Mouse (Mus musculus): ENCODE measurements at regions not wholly inside any gene's neighbourhood (a gene's known extent, or its start where the extent isn't known, plus 50 kb on each side); places are given as distances from the start of the nearest gene placed in this dataset.
A peak's percentile ranks its signal among the peaks of the same experiment; 100 is the strongest.

DNA sequence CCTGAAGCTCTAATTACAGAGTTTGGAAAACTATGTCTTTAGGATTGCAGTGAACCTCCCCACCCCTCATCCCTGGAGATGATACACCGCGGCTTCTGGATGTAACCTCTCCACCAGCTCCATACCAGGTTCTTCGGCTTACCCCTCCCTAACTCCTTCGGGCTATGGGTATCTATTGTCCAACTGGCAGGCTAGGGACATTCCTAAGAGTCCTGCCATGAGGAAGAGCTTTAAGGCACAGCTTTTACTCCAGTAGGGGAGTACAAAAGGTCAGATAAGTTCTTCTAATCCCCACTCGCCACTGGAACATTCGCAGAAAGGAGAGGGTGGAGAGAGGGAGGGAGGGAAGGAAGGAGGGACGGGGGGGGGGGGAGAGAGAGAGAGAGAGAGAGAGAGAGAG lies 188.5 kb upstream of the Bcl6 start:
- no peak for DNase-seq

DNA sequence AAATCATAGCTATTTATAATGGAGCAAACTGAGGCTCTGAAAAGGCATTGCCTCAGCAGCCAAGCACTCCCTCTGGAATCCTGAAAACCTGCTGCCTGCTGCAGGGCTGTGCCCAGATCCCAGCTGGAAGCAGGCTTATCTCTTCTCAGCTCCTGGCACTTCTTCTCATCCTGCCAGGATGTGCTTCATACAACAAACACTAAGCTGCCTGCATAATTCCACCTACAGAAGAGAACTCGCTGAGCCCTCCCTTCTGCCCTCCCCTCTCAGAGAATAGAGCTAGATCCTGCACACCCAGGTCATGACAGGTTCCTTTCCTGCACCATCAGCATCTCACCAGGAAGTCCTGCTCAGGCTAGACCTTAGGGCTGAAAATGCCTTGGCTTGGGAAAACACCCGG lies 187.4 kb upstream of the Bcl6 start:
- DNase-seq, result peak; percentile 74

DNA sequence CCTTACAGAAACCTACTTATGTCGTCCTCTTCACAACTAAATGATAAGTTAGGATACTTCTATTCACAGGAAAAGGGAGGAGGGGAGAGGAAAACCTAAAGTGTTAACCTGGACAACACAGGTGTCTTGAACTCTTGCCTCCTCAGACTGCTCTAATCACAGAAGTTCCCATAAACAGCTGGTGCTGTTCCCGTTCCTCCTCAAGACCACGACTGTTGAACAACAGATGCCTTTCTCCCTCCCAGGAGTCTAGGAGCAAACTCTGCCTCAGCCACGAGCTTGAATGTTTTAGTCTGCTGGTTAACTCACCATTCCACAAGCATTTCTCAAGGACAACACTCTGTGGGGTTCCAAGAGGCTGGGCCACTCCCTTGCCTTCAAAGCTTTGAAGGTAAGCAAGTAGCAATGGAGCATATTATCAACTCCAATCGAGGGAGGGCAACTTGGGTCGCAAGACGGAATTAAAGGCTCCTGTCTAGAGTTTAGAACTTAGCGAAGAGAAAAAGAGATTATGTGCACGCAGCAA lies 186.6 kb upstream of the Bcl6 start:
- DNase-seq, result no peak

DNA sequence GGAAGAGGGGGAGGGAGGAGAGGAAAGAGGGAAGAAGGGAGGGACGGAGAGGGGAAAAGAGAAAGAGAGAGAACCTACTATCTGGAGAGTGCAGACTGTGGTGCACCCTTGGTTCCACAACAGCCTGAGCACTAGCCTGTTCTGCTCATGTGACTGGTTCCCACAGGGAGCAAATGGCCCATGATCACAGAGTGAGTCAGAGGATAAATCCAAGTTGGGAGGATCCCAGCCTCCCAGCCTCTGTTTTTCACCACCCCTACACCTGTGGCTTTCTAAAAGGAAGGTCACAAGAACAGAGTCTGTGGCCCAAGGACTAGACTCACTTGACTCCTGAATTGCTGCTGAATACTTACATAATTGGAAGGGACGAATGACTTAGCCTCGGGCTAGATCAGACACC lies 185.9 kb upstream of the Bcl6 start:
- DNase-seq, result no peak

DNA sequence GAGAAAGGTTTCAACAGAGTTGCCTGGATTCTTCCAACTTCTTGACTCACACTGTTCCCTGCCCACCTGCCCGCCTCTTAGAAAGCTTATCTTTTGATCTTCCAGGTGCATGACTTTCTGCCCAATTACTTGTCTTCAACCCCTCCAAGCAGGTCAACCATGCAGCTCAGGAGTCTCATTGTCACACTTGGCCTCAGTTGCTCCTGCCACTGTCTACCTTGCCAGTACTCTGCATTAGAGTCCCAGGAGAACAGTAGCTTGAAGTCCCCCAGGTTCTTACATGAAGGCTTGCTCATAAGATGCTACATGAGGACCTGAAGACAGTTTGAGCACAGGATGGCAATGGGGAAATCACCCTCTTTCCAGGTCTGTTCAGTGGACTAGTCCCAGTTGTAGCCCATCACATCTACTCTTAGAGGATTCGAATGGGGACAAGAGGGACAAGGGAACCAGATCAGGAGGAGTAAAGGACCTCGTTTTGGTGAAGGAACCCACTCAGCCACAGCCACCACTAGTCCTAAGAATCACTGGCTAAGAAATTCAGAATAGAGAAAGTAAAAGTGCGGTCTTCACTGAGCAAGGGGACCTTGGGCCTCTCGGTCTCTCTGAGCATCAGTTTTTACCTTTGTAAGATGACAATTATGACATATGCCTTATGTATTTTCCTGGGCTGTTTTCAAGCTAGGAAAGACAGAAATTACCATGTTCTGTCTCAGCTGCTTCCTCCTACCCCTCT lies 185.3 kb upstream of the Bcl6 start:
- no peak for DNase-seq

DNA sequence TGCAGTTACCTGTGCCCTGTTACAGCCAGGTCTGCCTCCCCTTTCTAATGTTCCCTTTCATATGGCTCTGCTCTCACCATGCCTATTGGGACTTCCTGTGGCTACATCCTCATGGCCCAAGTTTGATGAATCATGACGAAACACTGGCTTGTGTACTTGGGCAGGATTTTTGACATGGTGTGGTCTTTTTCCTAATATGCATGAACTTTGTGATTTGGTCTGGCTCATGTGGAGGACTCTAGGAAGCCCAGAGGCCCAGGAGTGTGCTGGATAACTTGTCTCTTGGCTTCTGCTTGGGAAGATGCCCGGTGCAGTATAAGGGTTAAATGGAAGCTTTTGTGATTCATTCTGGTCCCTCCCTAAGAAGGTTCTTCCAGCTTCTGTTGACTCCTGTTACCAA lies 184.0 kb upstream of the Bcl6 start:
- no peak for DNase-seq

DNA sequence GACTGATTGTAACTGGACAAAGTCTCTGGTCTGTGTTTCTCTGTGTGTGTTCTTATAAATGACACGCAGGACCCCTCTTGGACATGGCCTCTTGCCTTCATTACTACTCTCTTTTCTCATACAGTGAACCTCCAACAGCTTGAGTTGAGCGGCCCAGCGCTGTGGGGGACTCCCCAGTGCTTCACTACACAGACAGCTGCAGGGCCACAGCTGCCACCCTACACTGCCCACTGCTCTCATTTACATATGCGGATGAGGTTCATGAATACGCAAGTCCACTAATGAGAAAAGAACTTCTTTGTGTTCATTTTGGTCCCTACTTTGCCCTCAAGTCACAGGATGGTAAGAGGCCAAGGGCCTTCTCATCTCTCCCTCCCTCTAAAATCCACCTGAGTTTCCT lies 183.4 kb upstream of the Bcl6 start:
- no peak for DNase-seq

DNA sequence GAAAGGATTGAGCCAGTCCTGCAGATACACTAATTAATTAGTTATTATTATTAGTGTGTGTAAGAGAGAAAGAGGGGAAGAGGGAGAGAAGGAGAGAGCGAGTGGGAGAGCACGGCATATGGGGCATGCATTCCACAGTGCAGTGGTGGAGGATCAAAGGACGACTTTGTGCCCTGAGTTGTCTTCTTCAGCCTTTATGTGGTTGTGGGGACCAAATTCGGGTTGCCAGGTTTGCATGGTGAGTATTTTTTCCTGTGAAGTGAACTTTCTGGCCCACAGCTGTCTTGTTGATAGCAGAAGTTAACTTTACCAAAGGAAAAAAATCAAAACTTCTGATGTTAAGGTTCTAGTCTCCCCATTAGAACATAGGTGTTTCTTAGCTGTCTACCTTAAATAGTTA lies 182.5 kb upstream of the Bcl6 start:
- DNase-seq, result no peak

DNA sequence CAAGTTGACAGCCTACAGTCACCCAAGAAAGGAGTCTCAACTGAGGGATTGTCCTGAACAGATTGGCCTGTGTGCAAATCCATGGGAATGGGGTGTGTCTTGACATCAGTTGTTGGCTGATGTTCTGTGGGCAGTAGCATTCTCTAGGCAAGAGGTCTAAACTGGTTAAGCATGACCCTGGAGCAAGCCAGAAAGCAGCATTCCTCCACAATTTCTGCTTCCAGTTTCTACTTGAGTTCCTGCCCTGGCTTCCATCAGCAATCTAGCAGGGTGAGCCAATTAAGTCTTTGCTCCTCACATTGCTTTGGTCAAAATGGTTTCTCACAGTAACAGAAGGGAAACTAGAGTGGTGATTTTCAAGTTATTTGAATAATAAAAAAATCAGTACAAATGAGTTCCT lies 177.8 kb upstream of the Bcl6 start:
- no peak for DNase-seq

DNA sequence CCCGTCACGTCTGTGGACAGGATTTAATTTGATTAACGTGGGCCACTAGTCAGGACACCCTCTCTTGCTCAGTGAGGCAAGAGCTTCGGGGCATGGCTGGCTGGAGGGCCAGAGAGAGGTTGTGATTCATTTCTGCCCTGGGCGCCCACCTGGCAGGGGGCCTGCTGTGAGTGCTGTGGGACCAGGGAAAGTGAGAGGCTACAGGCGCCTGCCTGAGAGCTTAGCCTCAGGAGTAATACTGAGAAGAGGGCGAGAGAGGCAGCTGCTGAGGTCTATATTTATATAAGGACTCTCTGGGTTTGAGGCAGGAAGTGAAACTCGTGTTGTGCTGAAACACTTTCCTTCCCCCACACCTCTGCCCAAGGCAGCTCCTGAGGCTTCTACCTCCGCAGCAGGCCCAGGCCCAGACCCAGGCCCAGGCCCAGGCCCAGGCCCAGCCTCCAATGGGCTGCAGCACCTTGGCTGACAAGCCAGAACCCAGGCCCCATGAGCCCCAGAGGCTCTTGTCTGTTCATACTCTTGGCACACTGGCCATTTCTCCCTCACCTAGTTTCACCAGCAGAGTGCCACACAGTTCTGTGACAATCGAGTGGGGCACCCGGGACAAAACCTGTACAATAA lies 176.9 kb upstream of the Bcl6 start:
- no peak for DNase-seq

DNA sequence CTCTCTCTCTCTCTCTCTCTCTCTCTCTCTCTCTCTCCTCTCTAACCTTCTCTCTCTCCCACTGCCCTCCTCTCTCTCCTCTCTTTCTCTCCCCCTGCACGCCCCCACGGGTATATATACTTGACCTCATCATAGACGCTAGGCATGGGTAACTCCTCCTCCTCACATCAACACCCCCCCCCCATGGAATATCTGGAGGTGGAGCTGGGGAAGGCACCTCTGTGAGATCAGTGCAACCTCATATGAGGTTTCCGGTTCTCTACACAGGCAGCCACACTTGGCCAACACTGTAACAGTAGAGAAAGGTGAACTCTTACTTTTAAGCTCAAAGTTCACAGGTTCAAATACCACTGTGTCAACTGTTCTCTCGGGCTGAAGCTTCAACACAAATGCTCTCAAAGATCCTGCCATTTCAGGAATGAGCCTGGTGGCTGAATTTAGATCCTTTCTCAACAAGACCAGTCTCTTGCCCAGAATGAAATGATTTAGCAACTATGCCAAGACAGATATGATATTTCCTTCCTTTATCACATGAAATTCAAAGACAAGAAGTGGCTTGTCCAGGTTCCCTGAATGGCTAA lies 172.1 kb upstream of the Bcl6 start:
- no peak for DNase-seq

DNA sequence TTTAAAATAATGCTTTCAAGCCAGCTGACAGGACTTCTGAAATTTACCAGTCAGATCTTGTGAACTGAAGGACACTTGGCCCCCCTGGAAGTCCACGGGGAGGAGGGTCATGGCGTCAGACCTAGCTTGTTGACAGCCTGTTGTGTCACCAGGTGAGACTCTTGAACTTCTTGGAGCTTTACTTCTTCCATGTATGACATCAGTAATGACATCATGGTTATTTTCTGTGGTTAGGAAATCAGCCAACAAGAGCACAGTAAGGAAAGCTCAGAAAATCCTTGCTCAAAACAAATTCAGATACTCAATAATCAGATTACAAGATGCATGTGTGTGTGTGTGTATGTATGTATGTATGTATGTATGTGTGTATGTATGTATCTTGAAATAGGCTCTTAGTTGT lies 170.7 kb upstream of the Bcl6 start:
- no peak for DNase-seq

DNA sequence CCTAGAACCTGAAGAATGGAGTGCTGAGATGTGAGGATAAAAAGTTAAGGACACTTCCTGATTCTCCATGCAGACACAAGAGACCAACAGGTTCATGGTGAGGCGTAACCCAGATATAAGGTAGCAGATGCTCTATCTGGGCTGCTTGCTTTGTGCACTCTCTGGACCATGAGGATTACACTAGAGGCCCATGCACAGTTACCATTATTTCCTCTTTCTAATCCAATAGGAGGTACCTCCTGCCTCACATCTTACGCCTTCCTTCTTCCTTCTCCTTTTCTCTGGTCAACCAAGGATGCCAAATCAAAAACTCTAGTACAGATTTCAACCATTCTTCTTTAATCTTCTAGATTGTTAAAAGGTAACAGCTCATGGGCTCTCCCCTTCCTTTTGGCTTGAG lies 169.1 kb upstream of the Bcl6 start:
- no peak for DNase-seq

DNA sequence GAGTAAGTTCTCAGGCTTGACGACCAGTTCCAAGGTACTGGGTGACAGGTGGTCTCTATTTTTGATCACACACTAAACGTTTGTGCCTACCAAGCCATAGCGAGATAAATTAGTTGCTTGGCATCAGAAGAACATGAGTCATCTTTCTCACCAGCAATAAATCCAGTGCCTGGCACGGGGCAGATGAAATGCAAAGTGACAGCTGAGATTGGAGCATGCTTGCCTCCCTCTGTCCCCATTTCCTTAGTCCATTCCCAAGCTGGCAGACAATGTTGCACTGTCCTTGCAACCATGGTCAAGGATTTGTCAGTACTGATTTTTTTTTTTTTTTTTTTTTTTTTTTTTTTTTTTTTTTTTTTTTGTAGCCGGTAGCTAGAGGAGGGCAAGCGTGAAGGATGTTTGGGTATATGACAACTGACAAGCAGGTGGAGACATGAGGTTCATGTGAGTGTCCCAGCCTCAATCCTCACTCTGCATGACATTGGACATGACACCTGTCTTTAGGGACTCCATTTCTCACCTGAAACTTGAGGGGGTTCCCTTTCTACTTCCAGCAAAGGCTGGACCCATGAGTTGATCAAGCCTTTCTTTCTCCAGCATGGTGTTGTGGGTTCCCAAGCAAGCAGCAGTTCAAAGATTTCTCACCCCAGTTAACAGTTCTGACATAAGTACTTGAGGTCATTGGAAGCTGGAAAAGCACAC lies 168.2 kb upstream of the Bcl6 start:
- peak; percentile 86 for DNase-seq

DNA sequence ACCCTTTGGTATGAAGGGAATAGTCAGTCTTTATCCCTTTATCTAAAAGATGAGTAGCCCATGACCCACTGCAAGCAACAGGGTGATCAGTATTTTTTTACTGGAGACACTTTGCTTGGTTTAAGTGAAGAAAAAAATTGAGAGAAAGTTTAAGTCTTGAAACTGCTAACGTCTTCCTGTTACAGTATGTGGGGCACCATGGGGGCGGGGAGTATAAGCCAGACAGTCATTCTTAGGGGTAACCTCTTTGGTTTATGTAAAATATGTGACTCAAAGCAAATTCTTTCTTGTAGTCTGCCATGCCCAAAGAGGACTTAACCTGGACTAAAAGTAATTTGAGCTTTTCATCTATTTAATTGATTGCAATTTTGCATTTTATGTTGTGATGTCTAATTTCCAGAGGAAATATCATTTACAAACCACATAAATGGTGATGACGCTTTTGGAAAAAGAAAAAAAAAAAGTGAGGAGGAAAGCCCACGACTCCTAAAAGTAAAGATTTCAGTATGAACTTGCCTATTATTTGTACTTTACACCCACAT lies 166.2 kb upstream of the Bcl6 start:
- DNase-seq, result no peak

DNA sequence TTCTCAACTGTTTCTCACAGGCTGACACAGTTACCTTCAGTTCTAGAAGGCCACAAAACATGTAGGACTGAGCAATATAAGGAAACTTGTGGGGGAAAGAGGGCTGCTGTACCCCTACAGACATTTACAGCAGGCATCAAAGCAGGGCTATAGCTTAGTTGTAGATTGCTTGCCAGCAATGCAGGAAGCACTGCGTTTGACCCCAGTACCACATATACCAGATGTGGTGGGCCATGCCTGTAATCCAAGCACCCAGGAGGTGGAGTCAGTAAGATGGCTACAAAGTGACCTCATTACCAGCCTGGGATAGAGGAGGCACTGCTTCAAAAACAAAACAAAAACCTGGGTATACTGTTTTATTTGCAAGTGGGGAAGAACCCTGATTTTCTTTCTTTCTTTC lies 165.3 kb upstream of the Bcl6 start:
- DNase-seq, result no peak

DNA sequence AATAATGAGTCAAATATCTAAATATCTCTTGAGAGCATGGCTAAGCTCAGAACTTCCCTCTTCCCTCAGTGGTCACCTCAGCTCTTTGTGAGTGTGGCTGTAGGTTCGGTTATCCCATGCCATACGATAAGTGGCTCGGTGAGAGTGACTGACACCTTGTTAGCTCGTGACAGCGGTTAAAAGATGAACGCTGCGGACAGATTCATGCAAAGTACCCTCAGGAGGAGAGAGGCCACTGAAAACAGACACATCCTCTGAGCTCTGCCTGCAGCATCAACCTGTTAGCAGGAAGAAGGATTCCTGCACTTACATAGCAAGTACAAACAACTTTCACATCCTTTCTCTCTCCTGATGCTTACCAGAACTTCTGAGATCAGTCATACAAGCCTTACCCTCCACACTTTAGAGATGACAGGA lies 163.2 kb upstream of the Bcl6 start:
- DNase-seq, result no peak

DNA sequence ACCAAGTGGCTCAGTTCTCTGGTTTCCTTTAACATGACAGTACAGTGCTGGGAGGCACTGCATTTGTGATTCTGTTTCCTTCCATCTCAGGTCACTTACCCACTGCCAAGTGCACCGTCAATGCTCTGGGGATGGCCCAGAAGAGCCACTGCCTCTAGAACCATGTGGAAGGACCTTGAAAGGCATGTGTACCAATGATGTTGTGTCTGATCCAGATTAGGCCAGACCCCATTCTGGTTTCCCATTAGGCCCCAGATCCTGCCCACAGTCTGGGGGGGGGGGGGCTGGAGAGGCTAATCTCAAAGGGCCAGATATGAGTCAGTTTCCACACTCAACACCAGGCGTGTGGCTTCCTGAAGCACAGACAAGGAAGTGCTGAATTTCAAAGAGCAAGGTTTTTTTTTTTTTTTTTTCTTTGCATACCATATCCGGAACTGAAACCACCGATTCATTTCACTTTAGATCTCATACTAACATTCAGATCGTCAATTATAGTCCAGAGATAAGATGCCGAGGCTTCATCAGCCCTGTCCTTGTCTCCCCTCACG lies 162.6 kb upstream of the Bcl6 start:
- no peak for DNase-seq

DNA sequence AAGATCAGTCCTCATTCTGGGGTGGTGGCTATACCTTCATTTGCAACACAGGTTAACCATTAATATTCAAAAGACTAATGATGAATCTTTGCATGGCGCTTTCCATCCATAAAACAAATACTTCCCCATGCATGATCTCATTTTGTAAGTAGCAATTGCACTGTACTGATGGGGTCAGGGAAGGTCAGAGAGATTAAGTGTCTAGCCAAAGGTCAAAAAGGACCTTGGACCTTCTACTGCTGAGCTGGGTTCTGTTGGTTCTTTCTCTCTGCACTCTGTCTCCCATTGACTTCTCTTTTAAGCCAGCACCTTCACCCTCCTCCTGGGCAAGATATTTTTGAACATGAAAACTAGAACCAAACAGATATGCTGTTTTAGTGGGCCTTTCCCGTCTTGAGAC lies 161.9 kb upstream of the Bcl6 start:
- DNase-seq, result no peak

DNA sequence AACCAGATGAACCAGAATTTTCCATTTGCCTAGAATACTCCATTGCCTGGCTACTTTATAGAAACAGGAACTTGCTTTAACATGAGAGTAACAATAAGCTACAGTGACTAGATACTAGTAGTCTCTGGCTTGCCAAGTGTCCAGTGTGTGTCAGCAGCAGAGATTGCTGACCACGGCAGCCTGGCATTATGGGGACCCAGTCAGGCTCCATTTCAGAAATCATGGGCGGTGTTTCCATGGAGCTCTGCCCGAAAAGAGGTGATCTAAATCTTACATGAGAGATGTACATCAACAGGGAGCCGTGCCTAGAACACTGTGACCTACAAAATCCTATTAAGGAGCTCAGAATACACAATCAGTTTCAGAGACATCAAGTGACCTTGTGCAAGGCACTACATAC lies 160.8 kb upstream of the Bcl6 start:
- DNase-seq, result peak; percentile 65

DNA sequence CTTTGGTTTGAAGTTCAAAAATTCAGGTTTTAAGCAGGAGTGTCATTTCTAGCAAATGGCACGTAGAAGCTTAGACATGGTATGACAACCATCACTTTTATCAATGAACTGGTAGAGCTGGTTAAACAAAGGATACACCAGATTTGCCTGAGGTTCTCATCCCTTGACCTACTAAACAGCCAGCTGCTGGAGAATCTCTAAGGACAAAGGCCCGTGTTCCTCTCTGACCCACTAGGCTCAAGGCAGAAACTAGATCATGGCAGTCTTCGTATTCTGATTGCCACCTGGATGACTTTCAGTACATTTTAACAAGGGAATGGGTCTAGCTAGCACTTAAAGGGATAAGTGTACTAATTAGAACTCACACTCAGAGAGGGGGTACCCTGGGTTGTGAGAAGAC lies 155.2 kb upstream of the Bcl6 start:
- no peak for DNase-seq

DNA sequence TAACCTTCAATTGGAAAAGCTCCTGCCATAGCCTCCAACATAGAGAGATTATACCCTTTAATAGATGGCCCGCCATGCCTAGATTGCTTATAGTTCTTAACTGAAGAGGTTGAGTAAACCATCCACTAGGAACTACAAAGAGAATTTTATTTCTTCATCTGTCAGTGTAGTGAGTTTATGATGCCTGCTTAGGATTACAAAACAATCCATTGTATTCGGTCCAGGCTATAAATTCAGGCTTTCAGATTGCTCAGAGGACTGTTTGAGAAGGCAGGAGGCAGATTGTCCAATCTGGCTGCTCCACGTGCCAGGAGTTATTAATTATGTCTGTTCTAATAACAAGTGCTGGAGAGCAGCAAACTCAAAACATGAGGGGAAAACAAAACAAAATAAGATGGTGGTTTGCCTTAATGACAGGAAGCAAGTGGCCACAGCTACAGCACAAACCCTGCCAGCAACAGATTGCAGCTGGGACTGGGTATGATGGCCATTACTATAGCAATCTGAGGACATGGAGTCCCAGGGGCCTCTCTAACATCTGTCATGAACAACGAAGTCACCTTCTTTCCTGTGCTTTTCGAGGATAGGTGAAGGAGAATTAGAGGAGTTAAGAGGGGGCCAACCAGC lies 154.4 kb upstream of the Bcl6 start:
- DNase-seq, result no peak

DNA sequence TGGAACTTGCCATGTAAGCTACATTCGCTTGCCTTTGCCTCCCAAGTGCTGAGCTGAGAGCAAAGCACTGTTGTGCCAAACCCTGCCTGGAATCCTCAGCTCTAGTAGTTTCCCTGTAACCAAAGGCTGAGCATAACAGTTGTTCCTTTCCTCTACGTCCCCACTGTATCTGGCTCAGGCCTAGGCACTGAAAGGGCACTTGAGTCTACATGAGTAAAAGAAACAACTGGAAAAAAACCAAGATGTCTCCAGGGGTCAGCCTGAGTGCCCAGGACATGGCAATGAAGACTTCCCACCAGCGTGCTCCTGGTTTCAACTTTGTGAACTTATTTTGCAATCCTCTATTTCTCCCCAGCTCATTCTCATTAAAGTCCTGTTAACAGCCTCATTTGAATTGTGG lies 150.5 kb upstream of the Bcl6 start:
- DNase-seq, result no peak
